11 mouse cellular contexts compared by ENCODE assay signal in genomic region chr5:103587219-103587618, GRCm38 (mm10). TPM values are rescaled to one million over a fixed set of nuclear protein-coding genes. Genes with fewer than 3 reads are reported as not detected.
A peak's percentile ranks its signal among the peaks of the same experiment; 100 is the strongest.
DNase-seq lines count a peak whose midpoint lies in the region; ATAC-seq and TF ChIP-seq lines count a peak whose summit lies in the region.
"Had no signal": no experiment of that assay in that cellular context is flagged by ENCODE, and none has a peak within 500 bp of the region (broad histone marks: within the 10 kb centered on the region; RNA-seq: fewer than 3 reads in every experiment).

No protein-coding gene starts in this region.

- no peak overlapping the region for H3K4me2 ChIP-seq in embryonic facial prominence, embryonic 14.5 days (ENCODE audit: low read depth, low read length)
- H3K4me2 ChIP-seq: hindbrain, embryonic 12.5 days; midbrain, embryonic 12.5 days had no signal

- H3K27me3 ChIP-seq in E14TG2a.4 (ENCODE audit: insufficient read depth, low read length), result no peaks in the 10 kb centered on the region
- no peaks in the 10 kb centered on the region for H3K27me3 ChIP-seq in embryonic facial prominence, embryonic 14.5 days (replicated peaks; ENCODE audit: control insufficient read depth, insufficient read depth, low read length)
- H3K27me3 ChIP-seq: hindbrain, embryonic 12.5 days; midbrain, embryonic 12.5 days had no signal

- H3K36me3 ChIP-seq in E14TG2a.4 (ENCODE audit: insufficient read depth, low read length), result no peaks in the 10 kb centered on the region
- peaks cover 36% of the 10 kb centered on the region for H3K36me3 ChIP-seq in embryonic facial prominence, embryonic 14.5 days (ENCODE audit: control insufficient read depth, insufficient read depth, low read length)

- peak; percentile 69 for TF ChIP-seq CTCF in layer of hippocampus, adult 2 months (conservative IDR thresholded peaks at IDR 0.05)
- peak; percentile 90 for TF ChIP-seq CTCF in E14TG2a.4 (conservative IDR thresholded peaks at IDR 0.05; ENCODE audit: low read length)

- 81% methylated on average over 7 of the region's 7 CpGs for WGBS in embryonic facial prominence, embryonic 14.5 days

- no peaks in the 10 kb centered on the region for H3K9me3 ChIP-seq in E14TG2a.4 (ENCODE audit: low read length)
- H3K9me3 ChIP-seq in embryonic facial prominence, embryonic 14.5 days (ENCODE audit: control insufficient read depth, low read length), result no peaks in the 10 kb centered on the region
- H3K9me3 ChIP-seq: hindbrain, embryonic 12.5 days; midbrain, embryonic 12.5 days had no signal

- no peak overlapping the region for H3K27ac ChIP-seq in layer of hippocampus, adult 2 months
- H3K27ac ChIP-seq in embryonic facial prominence, embryonic 14.5 days (replicated peaks; ENCODE audit: low read depth, low read length), result no peak overlapping the region
- H3K27ac ChIP-seq: hindbrain, embryonic 12.5 days; midbrain, embryonic 12.5 days had no signal

- H3K4me3 ChIP-seq in layer of hippocampus, adult 2 months, result no peak overlapping the region
- peak overlapping the region; percentile 30 for H3K4me3 ChIP-seq in E14TG2a.4 (replicated peaks; ENCODE audit: low read length)
- no peak overlapping the region for H3K4me3 ChIP-seq in embryonic facial prominence, embryonic 14.5 days (ENCODE audit: low read depth, low read length)
- H3K4me3 ChIP-seq: erythroblast, embryonic 14.5 days; hindbrain, embryonic 12.5 days; midbrain, embryonic 12.5 days had no signal

- H3K4me1 ChIP-seq in E14TG2a.4 (replicated peaks; ENCODE audit: low read depth, low read length), result peaks cover 20% of the 10 kb centered on the region
- no peaks in the 10 kb centered on the region for H3K4me1 ChIP-seq in embryonic facial prominence, embryonic 14.5 days (ENCODE audit: control insufficient read depth, insufficient read depth, low read length)
- H3K4me1 ChIP-seq: hindbrain, embryonic 12.5 days; midbrain, embryonic 12.5 days had no signal

- H3K9ac ChIP-seq in embryonic facial prominence, embryonic 14.5 days (ENCODE audit: low read depth, low read length), result no peak overlapping the region
- H3K9ac ChIP-seq: hindbrain, embryonic 12.5 days; midbrain, embryonic 12.5 days had no signal

- ATAC-seq in embryonic facial prominence, embryonic 14.5 days (ENCODE audit: low read depth), result 0 out of 2 replicates have a peak, but pooled peaks have one; percentile 15

- DNase-seq in layer of hippocampus, adult 2 months (ENCODE audit: low spot score in 2 of 2), result no peak
- DNase-seq in layer of hippocampus, postnatal 10 days (ENCODE audit: low spot score in 2 of 2), result no peak
- peak; percentile 72 for DNase-seq in R1 (ENCODE audit: low read depth, low spot score)
- no peak for DNase-seq in embryonic facial prominence, embryonic 14.5 days (ENCODE audit: low spot score)
- DNase-seq in layer of hippocampus, adult 18-20 months (ENCODE audit: low spot score in 2 of 2), result no peak
- no peak for DNase-seq in right cerebral cortex, postnatal 36 days (ENCODE audit: low spot score in 2 of 2)

RNA-seq across cellular contexts. Expression of gene Slc10a6, which starts 42.0 kb away (rescaled TPM):
- under 1 TPM in 1 of 2 experiments, not detected in 1; 0.18 TPM for total RNA-seq in layer of hippocampus, adult 2 months (2021)
- total RNA-seq in layer of hippocampus, postnatal 10 days (2021), result under 1 TPM in 1 of 2 experiments, not detected in 1; 0.25 TPM
- polyA plus RNA-seq in embryonic facial prominence, embryonic 14.5 days (2014; fragmentation: Nextera tagmentation; extraction: Ambion mirVana), result 1.4 and 1.6 TPM in 2 replicates
- total RNA-seq in layer of hippocampus, adult 18-20 months (2021), result not detected
- total RNA-seq: left cerebral cortex, postnatal 25 days had no signal
- polyA plus RNA-seq: midbrain, embryonic 12.5 days had no signal
